Mouse (Mus musculus) heart, embryonic 11.5 days (tissue): ENCODE measurements around the gene Atp8a1. TPM values are rescaled to one million over a fixed set of nuclear protein-coding genes. Genes with fewer than 3 reads are reported as not detected.

ENCODE experiments used
- ATAC-seq: fragments of 200-750 bp; cut with Nextera tagmentation; replicated peaks from 2 replicates; pipeline ENCODE4 v1.8.0; 2017; ENCODE audit warnings: moderate library complexity; ENCODE audit not compliant: insufficient number of reproducible peaks, low FRiP score, low TSS enrichment
- H3K27ac ChIP-seq: fragments of 300-500 bp; sonication (generic); 2 replicates; pipeline ENCODE4 v1.5.1; 2014; ENCODE audit warnings: mild to moderate bottlenecking, low read depth, low read length
- H3K27me3 ChIP-seq: fragments of 300-500 bp; sonication (generic); 2 replicates; pipeline ENCODE4 v1.6.1; 2014; ENCODE audit warnings: mild to moderate bottlenecking, low read length, mixed read lengths; ENCODE audit not compliant: control insufficient read depth, insufficient read depth
- H3K36me3 ChIP-seq: fragments of 300-500 bp; sonication (generic); 2 replicates; pipeline ENCODE4 v1.6.1; 2014; ENCODE audit warnings: mild to moderate bottlenecking, low read length, moderate library complexity, mixed read lengths; ENCODE audit not compliant: control insufficient read depth, insufficient read depth
- H3K4me1 ChIP-seq: fragments of 300-500 bp; sonication (generic); 2 replicates; pipeline ENCODE4 v1.6.1; 2014; ENCODE audit warnings: low read length; ENCODE audit not compliant: control insufficient read depth, insufficient read depth
- H3K4me2 ChIP-seq: fragments of 300-500 bp; sonication (generic); 2 replicates; pipeline ENCODE4 v1.6.1; 2014; ENCODE audit warnings: mild to moderate bottlenecking, moderate library complexity
- H3K4me3 ChIP-seq: fragments of 300-500 bp; sonication (generic); 2 replicates; pipeline ENCODE4 v1.5.1; 2014; ENCODE audit warnings: low read depth, low read length
- H3K9ac ChIP-seq: fragments of 300-500 bp; sonication (generic); 2 replicates; pipeline ENCODE4 v1.6.1; 2014; ENCODE audit warnings: mild to moderate bottlenecking, low read depth, low read length, moderate library complexity
- H3K9me3 ChIP-seq: fragments of 300-500 bp; sonication (generic); replicated peaks from 2 replicates; pipeline ENCODE4 v1.6.1; 2016; ENCODE audit warnings: low read length; ENCODE audit not compliant: control insufficient read depth
- WGBS: fragments of 180-500 bp; shearing (Covaris S2); extraction: QIAGEN DNeasy Blood & Tissue Kit; methylation state at CpG from one replicate; pipeline ENCODE4 v1.1.7; 2014; ENCODE audit not compliant: insufficient replicate concordance; 5-methylcytosine and 5-hydroxymethylcytosine counted together
- polyA plus RNA-seq: library from polyadenylated mRNA; unstranded; fragments of >200 nt; fragmentation: Nextera tagmentation; extraction: Ambion mirVana; gene quantifications from 2 replicates; pipeline ENCODE4 v1.2.1, GENCODE M21; 2014

Gene Atp8a1
- polyA plus RNA-seq, 1 experiment from 2014 or later = 25.1 TPM

DNA sequence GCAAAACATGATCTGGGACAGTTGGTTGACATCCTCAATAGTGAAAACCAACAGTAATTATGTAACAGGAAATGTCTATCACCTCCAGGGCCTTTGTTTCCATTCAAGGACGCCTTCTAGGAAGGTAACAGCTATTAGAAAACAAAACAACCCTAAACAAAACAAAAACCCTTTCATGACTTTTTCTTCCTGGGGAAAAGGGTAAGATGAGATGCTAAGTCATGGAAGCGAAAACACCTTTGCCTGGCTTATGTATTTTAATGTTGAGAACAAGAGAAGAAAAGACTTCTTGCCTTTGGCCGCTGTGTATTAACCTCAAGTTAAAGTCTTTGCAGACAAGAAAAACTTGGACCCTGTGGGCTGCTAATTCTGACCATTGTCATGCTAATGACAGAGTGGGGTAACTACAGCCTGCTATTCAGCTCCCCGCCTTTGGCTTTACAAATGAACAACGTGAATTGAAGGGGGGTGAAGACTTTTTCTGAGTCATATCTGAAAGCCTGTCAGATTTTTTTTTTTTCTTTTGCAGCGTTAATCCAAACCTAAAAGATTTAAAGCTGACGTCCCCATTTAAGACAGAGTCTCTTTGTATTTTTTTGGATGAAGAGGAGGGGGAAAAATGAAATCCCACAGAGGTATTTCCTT is 214.0 kb downstream of the Atp8a1 start:
- Histone ChIP-seq H3K4me1 (peaks cover 7% of the 10 kb centered on the region), H3K4me2 (peak overlapping the region; percentile 45), H3K9me3 (no peaks in the 10 kb centered on the region), H3K36me3 (no peaks in the 10 kb centered on the region), H3K4me3 (no peak overlapping the region), H3K9ac (no peak overlapping the region), H3K27ac (no peak overlapping the region), H3K27me3 (no peaks in the 10 kb centered on the region)
- ATAC-seq = no peak
- 34% methylated on average over 7 of the region's 7 CpGs for WGBS

DNA sequence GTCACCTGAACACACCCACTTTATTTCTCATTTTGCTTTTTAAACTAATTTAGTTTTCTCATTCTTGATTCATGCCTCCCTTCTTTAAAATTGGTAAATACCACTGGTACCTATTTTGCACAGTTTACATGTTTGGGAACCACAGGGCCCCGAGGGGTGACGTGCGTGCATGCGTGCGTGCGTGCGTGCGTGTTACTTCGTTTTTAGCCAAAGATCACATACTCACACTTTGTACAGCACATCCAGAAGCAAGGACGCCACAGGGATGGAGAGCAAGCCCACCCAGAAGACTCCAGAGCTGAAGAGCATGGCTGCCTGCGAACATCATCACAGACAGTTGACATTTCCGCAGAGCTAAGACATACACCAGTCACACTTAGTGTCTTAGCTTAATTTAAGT is 216.0 kb downstream of the Atp8a1 start:
- 94% methylated on average over 12 of the region's 12 CpGs for WGBS
- Histone ChIP-seq H3K9me3 (no peaks in the 10 kb centered on the region), H3K4me1 (peaks cover 7% of the 10 kb centered on the region), H3K9ac (no peak overlapping the region), H3K36me3 (no peaks in the 10 kb centered on the region), H3K27me3 (no peaks in the 10 kb centered on the region), H3K4me2 (no peak overlapping the region), H3K27ac (no peak overlapping the region), H3K4me3 (no peak overlapping the region)
- ATAC-seq = no peak

DNA sequence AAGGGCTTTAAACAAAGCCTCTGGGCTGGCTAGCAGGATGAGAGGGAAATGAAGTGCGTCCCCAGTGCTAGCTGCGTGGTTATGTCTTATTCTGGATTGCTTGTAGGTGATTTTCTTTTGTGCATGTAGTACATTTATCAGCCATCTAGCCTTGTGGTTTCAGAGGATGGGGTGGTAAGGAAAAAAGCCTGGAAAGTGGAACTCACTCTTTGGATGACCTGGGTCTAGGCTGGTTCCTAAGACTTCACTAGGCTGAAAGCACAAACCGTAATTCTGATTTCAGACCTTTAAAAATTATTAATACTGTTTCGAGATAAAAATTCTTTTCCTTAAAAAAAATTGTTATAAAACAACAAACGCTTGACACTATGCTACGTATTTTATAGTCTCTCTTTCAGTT is 217.4 kb downstream of the Atp8a1 start:
- 88% methylated on average over 6 of the region's 6 CpGs for WGBS
- Histone ChIP-seq H3K4me3 (no peak overlapping the region), H3K4me1 (peaks cover 7% of the 10 kb centered on the region), H3K36me3 (no peaks in the 10 kb centered on the region), H3K27ac (no peak overlapping the region), H3K9me3 (no peaks in the 10 kb centered on the region), H3K4me2 (no peak overlapping the region), H3K9ac (no peak overlapping the region), H3K27me3 (no peaks in the 10 kb centered on the region)
- no peak for ATAC-seq

DNA sequence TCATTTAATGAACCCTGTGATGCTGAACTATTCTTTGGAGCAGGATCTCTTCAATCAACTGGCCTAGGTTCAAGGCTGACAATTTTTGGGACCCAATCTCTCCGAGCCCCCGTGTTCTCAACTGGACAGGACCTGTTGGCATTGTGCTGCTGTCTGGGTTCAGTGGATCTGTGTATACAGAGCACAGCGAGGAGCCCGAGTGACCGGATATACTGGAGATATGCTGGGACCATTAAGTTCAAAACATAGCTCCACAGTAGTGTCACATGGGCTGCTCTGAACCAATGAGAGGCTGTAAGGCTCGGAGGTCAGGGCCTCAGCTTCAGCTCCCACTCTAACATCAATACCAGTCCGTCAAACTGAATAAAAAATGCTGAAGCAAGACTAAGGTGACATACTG is 217.8 kb downstream of the Atp8a1 start:
- WGBS = 77% methylated on average over 7 of the region's 7 CpGs
- Histone ChIP-seq H3K27ac (no peak overlapping the region), H3K27me3 (no peaks in the 10 kb centered on the region), H3K9me3 (no peaks in the 10 kb centered on the region), H3K4me2 (no peak overlapping the region), H3K4me3 (no peak overlapping the region), H3K4me1 (peaks cover 7% of the 10 kb centered on the region), H3K9ac (no peak overlapping the region), H3K36me3 (no peaks in the 10 kb centered on the region)
- ATAC-seq = no peak

DNA sequence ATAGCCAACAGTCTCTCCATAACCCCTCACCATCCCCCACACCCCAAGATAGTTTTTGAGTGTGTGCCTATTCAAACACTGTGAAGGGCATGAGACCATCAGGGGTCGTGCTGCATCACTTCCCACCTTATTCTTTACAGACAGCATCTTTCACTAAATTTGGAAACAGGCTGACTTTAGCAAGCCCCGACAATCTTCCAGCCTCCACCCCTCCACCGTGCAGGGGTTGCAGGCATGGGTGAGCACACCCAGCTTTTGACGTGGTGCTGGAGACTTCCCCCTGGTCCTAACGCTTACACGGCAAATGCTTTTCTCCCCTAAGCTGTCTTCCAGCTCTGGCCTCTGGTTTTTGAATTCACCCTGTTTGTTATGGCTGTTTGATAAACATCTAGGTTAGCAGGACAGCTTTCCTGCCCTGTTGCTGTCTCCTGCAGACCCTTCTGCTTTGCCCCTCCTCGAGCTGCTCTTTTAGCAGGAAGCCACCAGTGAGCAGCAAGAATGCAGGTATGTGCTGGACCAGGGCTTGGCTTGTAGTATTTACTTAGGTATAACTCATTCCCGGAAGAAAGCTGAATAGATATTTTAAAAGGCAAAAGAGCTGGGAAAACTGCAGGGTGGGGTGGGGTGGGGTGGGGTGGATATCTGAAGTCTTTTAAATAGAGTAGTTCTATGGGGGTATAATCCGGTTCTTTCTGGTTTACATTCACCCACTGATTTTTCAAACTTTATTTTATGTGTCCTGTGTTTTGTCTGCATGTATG is 218.9 kb downstream of the Atp8a1 start:
- ATAC-seq = no peak
- no peaks in the 10 kb centered on the region for H3K4me1 ChIP-seq
- H3K9ac ChIP-seq = no peak overlapping the region
- H3K27me3 ChIP-seq = no peaks in the 10 kb centered on the region
- no peak overlapping the region for H3K27ac ChIP-seq
- H3K4me3 ChIP-seq = no peak overlapping the region
- no peak overlapping the region for H3K4me2 ChIP-seq
- no peaks in the 10 kb centered on the region for H3K9me3 ChIP-seq
- WGBS = 63% methylated on average over 9 of the region's 9 CpGs
- no peaks in the 10 kb centered on the region for H3K36me3 ChIP-seq

DNA sequence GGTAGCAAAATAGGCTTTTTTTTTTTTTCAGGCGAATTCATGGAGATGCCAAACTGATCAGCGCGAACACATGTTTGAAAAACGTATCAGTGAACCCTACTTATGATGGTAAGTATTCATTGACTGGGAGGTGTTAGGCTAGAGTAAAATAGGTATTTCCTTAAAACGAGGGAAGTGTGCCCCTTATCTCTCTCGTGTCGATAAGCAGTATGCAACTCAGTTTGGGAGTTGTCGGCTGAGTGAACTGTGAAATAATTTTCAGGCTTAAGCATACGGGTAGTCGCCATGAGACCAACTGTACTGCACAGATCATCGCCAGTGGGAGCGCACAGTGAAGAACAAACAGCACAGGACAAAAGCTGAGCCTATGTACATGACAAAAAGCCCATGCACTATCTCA is 226.0 kb downstream of the Atp8a1 start:
- Histone ChIP-seq H3K9me3 (no peaks in the 10 kb centered on the region), H3K4me1 (no peaks in the 10 kb centered on the region), H3K4me2 (no peak overlapping the region), H3K36me3 (no peaks in the 10 kb centered on the region), H3K4me3 (no peak overlapping the region), H3K27ac (no peak overlapping the region), H3K27me3 (no peaks in the 10 kb centered on the region), H3K9ac (no peak overlapping the region)
- 71% methylated on average over 12 of the region's 12 CpGs for WGBS
- no peak for ATAC-seq

DNA sequence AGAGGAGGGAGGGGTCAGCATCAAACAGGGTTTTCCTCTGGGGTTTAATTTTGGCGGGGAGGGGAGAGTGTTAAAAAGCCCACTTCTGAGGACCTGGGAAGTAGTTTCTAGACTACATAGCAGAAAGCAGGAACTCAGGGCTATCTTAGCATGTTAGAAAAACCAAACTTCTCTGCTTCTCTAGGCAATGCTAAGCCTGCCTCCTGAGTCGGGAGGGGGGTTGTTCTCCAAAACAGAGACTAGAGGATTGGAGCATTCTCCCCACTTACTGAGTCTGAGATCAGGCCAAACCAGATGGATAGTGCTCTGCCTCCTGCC is 237.8 kb downstream of the Atp8a1 start:
- no peak overlapping the region for H3K27ac ChIP-seq
- 0 out of 2 replicates have a peak overlapping the region, but pooled peaks have one; percentile 11 for H3K4me3 ChIP-seq
- H3K4me2 ChIP-seq = no peak overlapping the region
- no peaks in the 10 kb centered on the region for H3K9me3 ChIP-seq
- no peak overlapping the region for H3K9ac ChIP-seq
- WGBS = 6% methylated on average over 2 of the region's 2 CpGs
- no peaks in the 10 kb centered on the region for H3K36me3 ChIP-seq
- no peak for ATAC-seq
- peaks cover 57% of the 10 kb centered on the region for H3K27me3 ChIP-seq
- peaks cover 4% of the 10 kb centered on the region; the same call in 1 of the 2 replicates for H3K4me1 ChIP-seq

DNA sequence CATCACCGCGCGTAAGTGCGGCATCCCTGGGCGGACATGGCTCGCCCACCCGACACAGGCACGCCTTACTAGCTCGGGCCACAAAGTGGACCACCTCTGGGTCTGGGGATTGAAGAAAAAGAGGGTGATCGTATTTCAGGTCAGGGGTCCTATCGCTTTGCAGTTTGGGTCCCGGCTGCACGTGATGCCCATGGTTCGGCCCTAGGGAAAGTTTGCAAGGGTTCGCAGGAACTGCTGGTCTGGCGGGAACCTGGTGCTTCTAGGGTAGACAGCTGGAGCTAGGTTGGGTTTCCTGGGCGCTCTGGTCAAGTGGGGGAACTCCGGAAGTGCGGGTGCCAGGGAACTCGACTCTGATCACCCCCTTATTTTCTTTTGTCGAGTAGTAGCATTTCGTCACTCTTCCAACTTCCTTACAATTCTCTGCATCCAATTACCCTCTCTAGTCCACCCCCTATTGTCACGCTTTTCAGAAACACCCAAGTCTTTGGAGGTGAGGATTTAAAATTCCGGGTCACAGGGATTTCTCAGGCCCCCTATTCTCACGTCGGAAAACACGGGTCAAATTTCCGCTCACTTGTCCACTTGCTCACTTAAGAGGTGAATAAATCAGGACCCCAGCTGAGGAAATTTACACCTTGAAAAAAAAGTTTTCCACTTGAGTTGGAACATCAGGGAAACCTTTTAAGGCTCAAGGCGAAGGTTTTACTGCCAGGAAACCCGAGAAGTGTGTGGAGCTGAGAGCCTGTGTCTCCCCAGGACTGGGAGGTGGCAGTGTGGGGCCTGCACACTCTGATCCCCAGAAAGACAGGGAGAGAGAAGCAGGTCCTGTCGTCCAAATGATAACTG is 238.3 kb downstream of the Atp8a1 start:
- Histone ChIP-seq H3K36me3 (no peaks in the 10 kb centered on the region), H3K4me1 (peaks cover 4% of the 10 kb centered on the region; the same call in 1 of the 2 replicates), H3K4me3 (peak overlapping the region; percentile 43), H3K4me2 (peak overlapping the region; percentile 83), H3K9ac (peak overlapping the region; percentile 6; the same call in 1 of the 2 replicates), H3K27ac (no peak overlapping the region), H3K27me3 (peaks cover 57% of the 10 kb centered on the region), H3K9me3 (no peaks in the 10 kb centered on the region)
- ATAC-seq = 0 out of 2 replicates have a peak, but pooled peaks have one; percentile 18
- WGBS = 2% methylated on average over 31 of the region's 31 CpGs
